23 mouse cellular contexts compared by ENCODE assay signal in genomic region chr13:91221696-91222095, GRCm38 (mm10). TPM values are rescaled to one million over a fixed set of nuclear protein-coding genes. Genes with fewer than 3 reads are reported as not detected.
DNase-seq lines count a peak whose midpoint lies in the region; ATAC-seq lines count a peak whose summit lies in the region.
"Had no signal": no experiment of that assay in that cellular context is flagged by ENCODE, and none has a peak within 500 bp of the region (broad histone marks: within the 10 kb centered on the region; RNA-seq: fewer than 3 reads in every experiment).

No protein-coding gene starts in this region.

- DNase-seq in adrenal gland, adult (ENCODE audit: inconsistent age in 2 of 2, low spot score in 1 of 2) = peak; percentile 38 to 74
- no peak for DNase-seq in adrenal gland, adult 8-10 months
- DNase-seq in limb, embryonic 10.5 days (ENCODE audit: low spot score) = no peak
- DNase-seq in large intestine, adult 2 months (ENCODE audit: low read depth, low spot score) = peak; percentile 50
- DNase-seq in lung, postnatal 36 days = peak; percentile 51
- DNase-seq in ovary, postnatal 36 days (ENCODE audit: low spot score) = no peak
- no peak for DNase-seq in cerebellum, postnatal 36 days
- DNase-seq: B cell, adult 2 months; cerebellum, adult 18-20 months; cerebellum, adult 9-11 months; gastrocnemius, postnatal 10 days; heart, adult 18-20 months; heart, postnatal 10 days had no signal

- no peak for ATAC-seq in limb, embryonic 15.5 days (ENCODE audit: insufficient number of reproducible peaks, low FRiP score, low TSS enrichment, low read depth)
- ATAC-seq: CD4-positive, CD25-positive, alpha-beta regulatory T cell, adult 4 months; forebrain, embryonic 15.5 days; hindbrain, postnatal 0 days had no signal

- no peaks in the 10 kb centered on the region for H3K9me3 ChIP-seq in limb, embryonic 15.5 days
- no peaks in the 10 kb centered on the region for H3K9me3 ChIP-seq in limb, embryonic 10.5 days (replicated peaks)
- H3K9me3 ChIP-seq: embryonic facial prominence, embryonic 15.5 days; forebrain, embryonic 10.5 days; forebrain, embryonic 15.5 days; G1E; heart, embryonic 10.5 days; hindbrain, embryonic 13.5 days had no signal

- no peaks in the 10 kb centered on the region for H3K27me3 ChIP-seq in limb, embryonic 15.5 days
- H3K27me3 ChIP-seq in limb, embryonic 10.5 days (ENCODE audit: low read depth, poor library complexity, severe bottlenecking) = no peaks in the 10 kb centered on the region
- H3K27me3 ChIP-seq: embryonic facial prominence, embryonic 15.5 days; forebrain, embryonic 15.5 days; hindbrain, embryonic 13.5 days had no signal

- H3K4me1 ChIP-seq in limb, embryonic 15.5 days = peaks cover 8% of the 10 kb centered on the region; the same call in 1 of the 2 replicates
- peaks cover 18% of the 10 kb centered on the region for H3K4me1 ChIP-seq in limb, embryonic 10.5 days

- no peak overlapping the region for H3K4me3 ChIP-seq in limb, embryonic 15.5 days
- H3K4me3 ChIP-seq in limb, embryonic 10.5 days = no peak overlapping the region
- H3K4me3 ChIP-seq: embryonic facial prominence, embryonic 15.5 days; erythroblast, embryonic 14.5 days; forebrain, embryonic 10.5 days; forebrain, embryonic 15.5 days; heart, embryonic 10.5 days; hindbrain, embryonic 13.5 days had no signal

- no peak overlapping the region for H3K9ac ChIP-seq in limb, embryonic 15.5 days
- H3K9ac ChIP-seq: embryonic facial prominence, embryonic 15.5 days; forebrain, embryonic 15.5 days; hindbrain, embryonic 13.5 days had no signal

- no peak overlapping the region for H3K4me2 ChIP-seq in limb, embryonic 15.5 days
- H3K4me2 ChIP-seq: embryonic facial prominence, embryonic 15.5 days; forebrain, embryonic 15.5 days; hindbrain, embryonic 13.5 days had no signal

- 0 out of 2 replicates have a peak overlapping the region, but pooled peaks have one; percentile 11 for H3K27ac ChIP-seq in limb, embryonic 15.5 days
- no peak overlapping the region for H3K27ac ChIP-seq in limb, embryonic 10.5 days
- H3K27ac ChIP-seq: embryonic facial prominence, embryonic 15.5 days; forebrain, embryonic 10.5 days; forebrain, embryonic 15.5 days; heart, embryonic 10.5 days; hindbrain, embryonic 13.5 days; hindbrain, postnatal 0 days had no signal

- 68% methylated on average over 4 of the region's 4 CpGs for WGBS in limb, embryonic 15.5 days
- 86% methylated on average over 4 of the region's 4 CpGs for WGBS in limb, embryonic 10.5 days
- WGBS in large intestine, adult 2 months = 26% methylated on average over 4 of the region's 4 CpGs

- H3K36me3 ChIP-seq in limb, embryonic 15.5 days = no peaks in the 10 kb centered on the region
- H3K36me3 ChIP-seq in limb, embryonic 10.5 days = no peaks in the 10 kb centered on the region
- H3K36me3 ChIP-seq: embryonic facial prominence, embryonic 15.5 days; forebrain, embryonic 10.5 days; forebrain, embryonic 15.5 days; hindbrain, embryonic 13.5 days had no signal

RNA-seq across cellular contexts. Expression of gene Atg10, which starts 2.1 kb away (rescaled TPM):
- total RNA-seq in adrenal gland, adult 8-10 months (2022) = 10 to 100 TPM; 13.3 to 23.6 (median 21.1) TPM
- 15.4 and 17.8 TPM in 2 replicates for polyA plus RNA-seq in limb, embryonic 15.5 days (2015; fragmentation: Nextera tagmentation; extraction: Ambion mirVana)
- polyA plus RNA-seq in limb, embryonic 10.5 days (2016; fragmentation: Nextera tagmentation; extraction: Ambion mirVana) = 7.4 and 9.1 TPM in 2 replicates
- 1.0 and 1.1 TPM in 2 replicates for polyA plus RNA-seq in large intestine, adult 2 months (2012; rRNA removed)
- polyA plus RNA-seq: erythroblast, embryonic 14.5 days had no signal

Comparison
In these comparisons a context has a peak if more than half of its experiments do, and no peak if none do; other contexts are left out.
1. DNase-seq: peak in adrenal gland, adult (2 of 2), large intestine, adult 2 months (single experiment) and lung, postnatal 36 days (single experiment); none in adrenal gland, adult 8-10 months (single experiment), limb, embryonic 10.5 days (single experiment), ovary, postnatal 36 days (single experiment) and cerebellum, postnatal 36 days (0 of 2).